Mouse (Mus musculus): ENCODE measurements around the gene Prss57. TPM values are rescaled to one million over a fixed set of nuclear protein-coding genes. Genes with fewer than 3 reads are reported as not detected.
A peak's percentile ranks its signal among the peaks of the same experiment; 100 is the strongest.

Gene Prss57
- 0.24 TPM in 1 of 2 replicates, not detected in the other for polyA plus RNA-seq (2016; fragmentation: Nextera tagmentation; extraction: Ambion mirVana)

- no peak for ATAC-seq (ENCODE audit: insufficient number of reproducible peaks, low FRiP score)
- Histone ChIP-seq H3K4me3 (no peak within 1 kb of the TSS), H3K36me3 (0 out of 2 replicates have a peak, but pooled peaks cover 1% of the 10 kb centered on the region), H3K27ac (ENCODE audit: poor library complexity, severe bottlenecking) (no peak within 1 kb of the TSS), H3K4me1 (replicated peaks) (peaks cover 15% of the 10 kb centered on the region), H3K4me2 (no peak within 1 kb of the TSS), H3K9me3 (replicated peaks) (no peaks in the 10 kb centered on the region), H3K9ac (no peak within 1 kb of the TSS), H3K27me3 (replicated peaks) (0 out of 2 replicates have a peak, but pooled peaks cover 4% of the 10 kb centered on the region)
- WGBS: 77% methylated on average over 4 of the region's 4 CpGs
Observed at GRCm38 (mm10) chr10:79790861-79791260, at the start of gene Prss57. Gene Prss57, minus strand, starts transcription at chr10:79790961.

- Histone ChIP-seq H3K9ac (no peak overlapping the region), H3K4me1 (replicated peaks) (peaks cover 30% of the 10 kb centered on the region), H3K9me3 (replicated peaks) (peaks cover 4% of the 10 kb centered on the region; the same call in 1 of the 2 replicates), H3K4me3 (peak overlapping the region; percentile 52; the same call in 1 of the 2 replicates), H3K36me3 (no peaks in the 10 kb centered on the region), H3K27ac (ENCODE audit: poor library complexity, severe bottlenecking) (peak overlapping the region; percentile 87), H3K4me2 (no peak overlapping the region), H3K27me3 (replicated peaks) (no peaks in the 10 kb centered on the region)
- no peak for ATAC-seq (ENCODE audit: insufficient number of reproducible peaks, low FRiP score)
- WGBS: 89% methylated on average over 3 of the region's 3 CpGs
Observed at GRCm38 (mm10) chr10:79840091-79840490, 49.3 kb upstream of the Prss57 start.

- Histone ChIP-seq H3K9ac (no peak overlapping the region), H3K4me3 (no peak overlapping the region), H3K4me2 (no peak overlapping the region), H3K9me3 (replicated peaks) (peaks cover 4% of the 10 kb centered on the region; the same call in 1 of the 2 replicates), H3K36me3 (no peaks in the 10 kb centered on the region), H3K27me3 (replicated peaks) (no peaks in the 10 kb centered on the region), H3K27ac (ENCODE audit: poor library complexity, severe bottlenecking) (no peak overlapping the region), H3K4me1 (replicated peaks) (peaks cover 22% of the 10 kb centered on the region)
- WGBS: 62% methylated on average over 2 of the region's 2 CpGs
- ATAC-seq (ENCODE audit: insufficient number of reproducible peaks, low FRiP score): no peak
Observed at GRCm38 (mm10) chr10:79838151-79838550, 47.4 kb upstream of the Prss57 start.

- Histone ChIP-seq H3K27me3 (replicated peaks) (no peaks in the 10 kb centered on the region), H3K4me2 (no peak overlapping the region), H3K9ac (no peak overlapping the region), H3K27ac (ENCODE audit: poor library complexity, severe bottlenecking) (no peak overlapping the region), H3K36me3 (no peaks in the 10 kb centered on the region), H3K4me3 (no peak overlapping the region), H3K9me3 (replicated peaks) (peaks cover 4% of the 10 kb centered on the region; the same call in 1 of the 2 replicates), H3K4me1 (replicated peaks) (peaks cover 10% of the 10 kb centered on the region; the same call in 1 of the 2 replicates)
- WGBS: 91% methylated on average over 3 of the region's 3 CpGs
- no peak for ATAC-seq (ENCODE audit: insufficient number of reproducible peaks, low FRiP score)
Observed at GRCm38 (mm10) chr10:79836918-79837317, 46.2 kb upstream of the Prss57 start.

- H3K27ac ChIP-seq (ENCODE audit: poor library complexity, severe bottlenecking): no peak overlapping the region
- H3K4me1 ChIP-seq (replicated peaks): peaks cover 6% of the 10 kb centered on the region; the same call in 1 of the 2 replicates
- no peaks in the 10 kb centered on the region for H3K36me3 ChIP-seq
- peaks cover 4% of the 10 kb centered on the region; the same call in 1 of the 2 replicates for H3K9me3 ChIP-seq (replicated peaks)
- H3K4me3 ChIP-seq: no peak overlapping the region
- no peaks in the 10 kb centered on the region for H3K27me3 ChIP-seq (replicated peaks)
- ATAC-seq (ENCODE audit: insufficient number of reproducible peaks, low FRiP score): 0 out of 2 replicates have a peak, but pooled peaks have one; percentile 43
- H3K4me2 ChIP-seq: peak overlapping the region; percentile 39; the same call in 1 of the 2 replicates
- WGBS: 18% methylated on average over 9 of the region's 9 CpGs
- H3K9ac ChIP-seq: 0 out of 2 replicates have a peak overlapping the region, but pooled peaks have one; percentile 15
Observed at GRCm38 (mm10) chr10:79834769-79835398, 44.1 kb upstream of the Prss57 start.

GRCm38 (mm10) chr10:79832786-79833181 lies 42.0 kb upstream of the Prss57 start:
- 70% methylated on average over 9 of the region's 9 CpGs for WGBS
- Histone ChIP-seq H3K36me3 (no peaks in the 10 kb centered on the region), H3K4me2 (no peak overlapping the region), H3K27me3 (replicated peaks) (no peaks in the 10 kb centered on the region), H3K4me1 (replicated peaks) (peaks cover 6% of the 10 kb centered on the region; the same call in 1 of the 2 replicates), H3K9ac (no peak overlapping the region; the same call in 1 of the 2 replicates), H3K4me3 (no peak overlapping the region), H3K9me3 (replicated peaks) (peaks cover 4% of the 10 kb centered on the region; the same call in 1 of the 2 replicates), H3K27ac (ENCODE audit: poor library complexity, severe bottlenecking) (no peak overlapping the region)
- no peak for ATAC-seq (ENCODE audit: insufficient number of reproducible peaks, low FRiP score)

- peaks cover 6% of the 10 kb centered on the region; the same call in 1 of the 2 replicates for H3K4me1 ChIP-seq (replicated peaks)
- ATAC-seq (ENCODE audit: insufficient number of reproducible peaks, low FRiP score): no peak
- H3K36me3 ChIP-seq: no peaks in the 10 kb centered on the region
- no peaks in the 10 kb centered on the region for H3K27me3 ChIP-seq (replicated peaks)
- H3K27ac ChIP-seq (ENCODE audit: poor library complexity, severe bottlenecking): no peak overlapping the region
- H3K4me3 ChIP-seq: no peak overlapping the region
- peak overlapping the region; percentile 26; the same call in 1 of the 2 replicates for H3K9ac ChIP-seq
- WGBS: 65% methylated on average over 7 of the region's 7 CpGs
- no peak overlapping the region for H3K4me2 ChIP-seq
- peaks cover 4% of the 10 kb centered on the region; the same call in 1 of the 2 replicates for H3K9me3 ChIP-seq (replicated peaks)
Observed at GRCm38 (mm10) chr10:79832026-79832785, 41.4 kb upstream of the Prss57 start.

GRCm38 (mm10) chr10:79831583-79831982 lies 40.8 kb upstream of the Prss57 start:
- no peak overlapping the region for H3K9ac ChIP-seq
- ATAC-seq (ENCODE audit: insufficient number of reproducible peaks, low FRiP score): no peak
- no peaks in the 10 kb centered on the region for H3K36me3 ChIP-seq
- no peak overlapping the region for H3K4me2 ChIP-seq
- peaks cover 6% of the 10 kb centered on the region; the same call in 1 of the 2 replicates for H3K4me1 ChIP-seq (replicated peaks)
- WGBS: 84% methylated on average over 3 of the region's 3 CpGs
- no peak overlapping the region for H3K27ac ChIP-seq (ENCODE audit: poor library complexity, severe bottlenecking)
- H3K4me3 ChIP-seq: no peak overlapping the region
- no peaks in the 10 kb centered on the region; the same call in 1 of the 2 replicates for H3K27me3 ChIP-seq (replicated peaks)
- H3K9me3 ChIP-seq (replicated peaks): no peaks in the 10 kb centered on the region

- Histone ChIP-seq H3K9me3 (replicated peaks) (no peaks in the 10 kb centered on the region), H3K36me3 (peaks cover 11% of the 10 kb centered on the region), H3K9ac (no peak overlapping the region), H3K4me3 (no peak overlapping the region), H3K27ac (ENCODE audit: poor library complexity, severe bottlenecking) (peak overlapping the region; percentile 32; the same call in 1 of the 2 replicates), H3K4me1 (replicated peaks) (peaks cover 27% of the 10 kb centered on the region), H3K4me2 (0 out of 2 replicates have a peak overlapping the region, but pooled peaks have one; percentile 11), H3K27me3 (replicated peaks) (no peaks in the 10 kb centered on the region; the same call in 1 of the 2 replicates)
- ATAC-seq (ENCODE audit: insufficient number of reproducible peaks, low FRiP score): peak; percentile 44
- WGBS: 40% methylated on average over 6 of the region's 6 CpGs
Observed at GRCm38 (mm10) chr10:79824413-79824812, 33.7 kb upstream of the Prss57 start.

- Histone ChIP-seq H3K4me3 (no peak overlapping the region), H3K9ac (no peak overlapping the region), H3K4me2 (no peak overlapping the region), H3K27ac (ENCODE audit: poor library complexity, severe bottlenecking) (no peak overlapping the region), H3K27me3 (replicated peaks) (no peaks in the 10 kb centered on the region; the same call in 1 of the 2 replicates), H3K9me3 (replicated peaks) (no peaks in the 10 kb centered on the region), H3K36me3 (peaks cover 25% of the 10 kb centered on the region), H3K4me1 (replicated peaks) (peaks cover 27% of the 10 kb centered on the region)
- WGBS: 65% methylated on average over 6 of the region's 6 CpGs
- no peak for ATAC-seq (ENCODE audit: insufficient number of reproducible peaks, low FRiP score)
Observed at GRCm38 (mm10) chr10:79823011-79823410, 32.2 kb upstream of the Prss57 start.

- Histone ChIP-seq H3K9ac (0 out of 2 replicates have a peak overlapping the region, but pooled peaks have one; percentile 24), H3K36me3 (peaks cover 26% of the 10 kb centered on the region), H3K4me3 (no peak overlapping the region), H3K4me2 (no peak overlapping the region), H3K9me3 (replicated peaks) (no peaks in the 10 kb centered on the region), H3K4me1 (replicated peaks) (peaks cover 27% of the 10 kb centered on the region), H3K27ac (ENCODE audit: poor library complexity, severe bottlenecking) (no peak overlapping the region), H3K27me3 (replicated peaks) (no peaks in the 10 kb centered on the region; the same call in 1 of the 2 replicates)
- WGBS: 47% methylated on average over 16 of the region's 17 CpGs
- no peak for ATAC-seq (ENCODE audit: insufficient number of reproducible peaks, low FRiP score)
Observed at GRCm38 (mm10) chr10:79822372-79822771, 31.6 kb upstream of the Prss57 start.

Data from heart, embryonic 12.5 days (tissue).